Mouse (Mus musculus) ES-E14 (cell line): ENCODE results near the gene Rap2a. TPM values are rescaled to one million over a fixed set of nuclear protein-coding genes. Genes with fewer than 3 reads are reported as not detected.

Source experiments
- DNase-seq: peaks from one replicate; pipeline ENCODE4 v3.0.0-alpha.2; 2013; ENCODE audit warnings: low read depth, low spot score
- H3K27ac ChIP-seq: 2 replicates; pipeline ENCODE4 v1.5.1; 2012; ENCODE audit warnings: low read depth, mild to moderate bottlenecking, low read length, moderate library complexity, mixed read lengths; ENCODE audit not compliant: poor library complexity, insufficient read depth, severe bottlenecking
- H3K36me3 ChIP-seq: 2 replicates; pipeline ENCODE4 v1.6.1; 2012; ENCODE audit warnings: mild to moderate bottlenecking, low read length, moderate library complexity, mixed read lengths; ENCODE audit not compliant: control insufficient read depth, poor library complexity, insufficient read depth, severe bottlenecking
- H3K4me1 ChIP-seq, 2 experiments: fragments of 150-350 bp in 1 of 2; sonication (generic) in 1 of 2; 2 replicates each; pipeline ENCODE4 v1.6.1; 2012; ENCODE audit warnings: low read length in 2 of 2, mild to moderate bottlenecking in 1 of 2, mixed read lengths in 1 of 2; ENCODE audit not compliant: control insufficient read depth in 2 of 2, insufficient read depth in 2 of 2, poor library complexity in 1 of 2
- H3K4me3 ChIP-seq, 2 experiments: fragments of 150-350 bp in 1 of 2; sonication (generic) in 1 of 2; 2 replicates each; pipeline ENCODE4 v1.5.1; 2012; ENCODE audit warnings: low read length in 2 of 2, low read depth in 1 of 2, mild to moderate bottlenecking in 1 of 2, mixed read lengths in 1 of 2; ENCODE audit not compliant: insufficient read depth in 1 of 2, poor library complexity in 1 of 2, severe bottlenecking in 1 of 2
- H3K9ac ChIP-seq: 2 replicates; pipeline ENCODE4 v1.6.1; 2012; ENCODE audit warnings: low read depth, mild to moderate bottlenecking, low read length, mixed read lengths; ENCODE audit not compliant: poor library complexity, insufficient read depth, severe bottlenecking
- H3K9me3 ChIP-seq: fragments of 150-350 bp; sonication (generic); 2 replicates; pipeline ENCODE4 v1.6.1; 2012; ENCODE audit warnings: low read depth, mild to moderate bottlenecking, low read length; ENCODE audit not compliant: control insufficient read depth, insufficient read depth
- CHD2 ChIP-seq: IDR thresholded peaks from 2 replicates; pipeline ENCODE4 v1.6.1; 2014; ENCODE audit warnings: mild to moderate bottlenecking, low read depth, low read length, inconsistent platforms
- HCFC1 ChIP-seq: IDR thresholded peaks from 2 replicates; pipeline ENCODE4 v1.6.1; 2012; ENCODE audit warnings: low read length, inconsistent platforms, borderline replicate concordance; ENCODE audit not compliant: insufficient read depth
- MAFK ChIP-seq: IDR thresholded peaks from 2 replicates; pipeline ENCODE4 v1.6.1; 2014; ENCODE audit warnings: mild to moderate bottlenecking, low read depth, low read length, inconsistent platforms; ENCODE audit not compliant: insufficient read depth
- ZC3H11A ChIP-seq: IDR thresholded peaks from 2 replicates; pipeline ENCODE4 v1.6.1; 2012; ENCODE audit warnings: low read depth, mild to moderate bottlenecking, inconsistent platforms, low read length, borderline replicate concordance
- ZNF384 ChIP-seq: IDR thresholded peaks from 2 replicates; pipeline ENCODE4 v1.6.1; 2012; ENCODE audit warnings: low read depth, low read length, inconsistent platforms
- in situ Hi-C, 2 experiments: fragments of 600-800 bp; cut with MboI; formaldehyde crosslinking; loops; one replicate each; pipeline ENCODE4 v1.15.1; 2025; ENCODE audit warnings: low sequenced_read_pairs in 2 of 2, inconsistent platforms in 1 of 2; ENCODE audit not compliant: unreplicated experiment in 2 of 2
- total RNA-seq: library from RNA; depleted of rRNA; stranded (reverse); fragments of 300-350 nt; gene quantifications from 2 replicates; pipeline ENCODE4 v1.2.3, GENCODE M21; 2012

The Rap2a gene
- total RNA-seq, 1 experiment: 5.5 TPM

DNA sequence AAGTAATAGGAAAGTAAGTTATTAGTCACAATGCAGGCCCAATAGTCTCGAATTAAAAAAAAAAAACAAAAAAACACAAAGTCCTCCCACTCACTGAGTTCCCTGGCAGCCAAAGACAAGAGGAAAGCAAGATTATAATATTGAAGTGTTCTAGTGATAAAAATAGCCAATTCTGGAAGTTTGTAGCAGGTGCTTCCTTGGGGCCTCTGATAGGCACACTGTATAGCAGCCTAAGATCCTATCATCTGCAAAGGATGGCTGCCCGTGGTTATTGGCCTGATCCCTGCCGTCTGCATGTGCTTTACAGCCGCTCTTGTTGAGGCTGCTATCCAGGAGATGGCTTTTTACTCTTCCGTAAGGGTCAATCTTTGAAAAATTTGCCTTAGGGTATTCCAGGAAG lies 33.6 kb downstream of the Rap2a start:
- TF ChIP-seq CHD2 (no peak), HCFC1 (no peak), MAFK (no peak), ZNF384 (no peak), ZC3H11A (no peak)
- Histone ChIP-seq H3K27ac (no peak overlapping the region), H3K4me1 (peaks cover 3 to 7% of the 10 kb centered on the region in 2 experiments; a peak in 1 of 4 replicates), H3K9me3 (no peaks in the 10 kb centered on the region), H3K4me3 (no peak overlapping the region), H3K9ac (no peak overlapping the region), H3K36me3 (no peaks in the 10 kb centered on the region)
- DNase-seq: no peak
- in situ Hi-C loops: no loop called here

DNA sequence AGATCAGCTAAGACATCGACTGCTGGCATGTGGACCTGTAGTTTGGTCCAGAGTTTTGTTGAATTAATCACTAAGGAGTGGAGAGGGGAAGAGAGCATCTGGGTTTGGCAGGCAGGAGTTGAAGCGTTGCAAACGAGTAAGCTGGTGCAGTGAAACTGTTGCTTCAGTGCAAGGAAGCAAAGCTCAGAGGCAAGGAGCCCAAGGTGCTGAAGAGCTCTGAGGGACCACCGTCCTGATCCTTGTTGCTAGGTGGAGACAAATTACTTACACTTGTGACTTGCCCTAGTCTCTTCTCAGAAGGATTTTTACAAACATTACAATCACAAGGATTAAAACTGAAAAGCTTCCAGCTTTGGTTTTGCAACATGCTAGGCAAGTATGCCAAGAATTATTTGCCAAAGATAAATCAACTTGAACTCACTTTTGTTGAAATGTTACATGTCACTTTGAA lies 36.6 kb downstream of the Rap2a start:
- Histone ChIP-seq H3K36me3 (no peaks in the 10 kb centered on the region), H3K9me3 (no peaks in the 10 kb centered on the region), H3K27ac (no peak overlapping the region), H3K9ac (no peak overlapping the region), H3K4me3 (no peak overlapping the region), H3K4me1 (no peaks in the 10 kb centered on the region)
- in situ Hi-C loops: no loop called here
- TF ChIP-seq MAFK: no peak
- TF ChIP-seq HCFC1: no peak
- no peak for TF ChIP-seq ZNF384
- no peak for TF ChIP-seq CHD2
- TF ChIP-seq ZC3H11A: no peak
- DNase-seq: no peak

DNA sequence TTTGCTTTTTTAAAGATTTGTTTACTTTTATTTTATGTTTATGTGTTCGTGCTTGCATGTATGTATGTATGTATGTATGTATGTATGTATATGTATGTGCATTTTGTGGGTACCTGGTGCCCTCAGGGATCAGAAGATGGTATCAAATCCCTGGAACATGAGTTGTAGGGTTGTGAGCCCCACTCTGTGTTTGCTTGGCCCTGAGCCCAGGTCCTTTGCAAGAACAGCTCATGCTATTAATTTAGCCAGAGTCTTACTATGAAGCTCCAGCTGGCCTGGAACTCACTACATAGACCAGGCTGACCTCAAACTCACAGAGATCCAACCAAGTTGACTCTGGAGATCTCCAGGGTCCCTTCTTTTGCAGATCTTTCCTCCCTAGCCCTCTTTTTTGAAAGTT lies 37.1 kb downstream of the Rap2a start:
- no peaks in the 10 kb centered on the region for H3K36me3 ChIP-seq
- no peaks in the 10 kb centered on the region for H3K4me1 ChIP-seq
- TF ChIP-seq HCFC1 (no peak), ZNF384 (no peak), ZC3H11A (no peak), MAFK (no peak), CHD2 (no peak)
- H3K27ac ChIP-seq: no peak overlapping the region
- in situ Hi-C loops: no loop called here
- no peaks in the 10 kb centered on the region for H3K9me3 ChIP-seq
- no peak for DNase-seq
- no peak overlapping the region for H3K9ac ChIP-seq
- no peak overlapping the region for H3K4me3 ChIP-seq

- no peak overlapping the region for H3K4me3 ChIP-seq
- TF ChIP-seq CHD2 (no peak), ZC3H11A (no peak), ZNF384 (no peak), HCFC1 (no peak), MAFK (no peak)
- no peaks in the 10 kb centered on the region for H3K4me1 ChIP-seq
- no peaks in the 10 kb centered on the region for H3K36me3 ChIP-seq
- in situ Hi-C loops: no loop called here
- no peak for DNase-seq
- H3K9ac ChIP-seq: no peak overlapping the region
- H3K27ac ChIP-seq: no peak overlapping the region
- H3K9me3 ChIP-seq: no peaks in the 10 kb centered on the region
These were observed 40.5 kb downstream of the Rap2a start for GRCm38 (mm10) chr14:120518706-120519105.

DNA sequence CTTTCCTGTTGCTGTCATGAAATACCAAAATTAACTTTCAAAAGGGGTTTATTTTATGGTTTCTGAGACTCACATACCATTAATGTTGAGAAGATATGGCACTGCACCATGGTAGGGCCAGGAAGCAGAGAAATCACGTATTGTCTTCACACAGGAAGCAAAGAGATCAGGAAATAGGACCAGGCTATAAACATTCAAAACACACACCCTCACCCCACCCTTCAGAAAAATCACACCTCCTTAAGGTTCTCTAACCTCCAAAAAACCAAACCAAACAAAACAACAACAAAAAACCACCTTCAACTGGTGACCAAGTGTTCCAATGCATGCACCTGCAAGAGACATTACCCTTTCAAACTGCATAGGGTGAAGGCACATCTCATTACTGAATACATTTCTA lies 41.7 kb downstream of the Rap2a start:
- no peaks in the 10 kb centered on the region for H3K9me3 ChIP-seq
- H3K4me3 ChIP-seq: no peak overlapping the region
- no peak for DNase-seq
- no peaks in the 10 kb centered on the region for H3K4me1 ChIP-seq
- TF ChIP-seq ZC3H11A (no peak), ZNF384 (no peak), MAFK (no peak), CHD2 (no peak), HCFC1 (no peak)
- in situ Hi-C loops: no loop called here
- no peaks in the 10 kb centered on the region for H3K36me3 ChIP-seq
- no peak overlapping the region for H3K9ac ChIP-seq
- no peak overlapping the region for H3K27ac ChIP-seq
